Mouse (Mus musculus) lung, adult 18-20 months (tissue): ENCODE results near the gene Mmp14.
A peak's percentile ranks its signal among the peaks of the same experiment; 100 is the strongest.

Experiments used
- DNase-seq, 2 experiments: peaks; one replicate each; pipeline ENCODE4 v3.0.0; 2022; ENCODE audit warnings: mixed read lengths in 2 of 2

Mmp14 gene

DNA sequence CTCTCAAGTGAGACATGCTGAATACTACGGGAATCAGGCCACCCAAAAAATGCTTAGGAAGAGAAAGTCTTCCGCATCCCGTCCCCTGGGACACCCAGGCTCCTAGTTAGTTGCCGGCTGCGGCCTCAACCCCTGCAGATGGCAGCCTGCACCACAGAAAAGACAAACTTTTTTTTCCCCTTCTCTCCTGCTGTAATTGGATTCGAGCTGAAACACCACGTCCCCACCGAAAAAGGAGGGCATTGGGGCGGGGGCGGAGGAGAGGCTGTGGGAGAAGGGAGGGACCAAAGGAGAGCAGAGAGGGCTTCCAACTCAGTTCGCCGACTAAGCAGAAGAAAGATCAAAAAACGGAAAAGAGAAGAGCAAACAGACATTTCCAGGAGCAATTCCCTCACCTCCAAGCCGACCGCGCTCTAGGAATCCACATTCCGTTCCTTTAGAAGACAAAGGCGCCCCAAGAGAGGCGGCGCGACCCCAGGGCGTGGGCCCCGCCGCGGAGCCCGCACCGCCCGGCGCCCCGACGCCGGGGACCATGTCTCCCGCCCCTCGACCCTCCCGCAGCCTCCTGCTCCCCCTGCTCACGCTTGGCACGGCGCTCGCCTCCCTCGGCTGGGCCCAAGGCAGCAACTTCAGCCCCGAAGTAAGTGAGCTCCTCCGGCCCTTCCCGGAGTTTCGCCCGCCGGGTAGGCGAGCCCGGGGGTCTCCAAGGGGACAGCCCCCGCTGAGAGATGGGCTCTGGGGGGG lies at the start of gene Mmp14:
Mmp14 (plus strand) TSS at position 279 of the 744 bp plus-strand sequence.
- peak; percentile 67 to 79 for DNase-seq

- DNase-seq = no peak
Observed at GRCm38 (mm10) chr14:54381816-54382215, 49.6 kb upstream of the Mmp14 start.

DNA sequence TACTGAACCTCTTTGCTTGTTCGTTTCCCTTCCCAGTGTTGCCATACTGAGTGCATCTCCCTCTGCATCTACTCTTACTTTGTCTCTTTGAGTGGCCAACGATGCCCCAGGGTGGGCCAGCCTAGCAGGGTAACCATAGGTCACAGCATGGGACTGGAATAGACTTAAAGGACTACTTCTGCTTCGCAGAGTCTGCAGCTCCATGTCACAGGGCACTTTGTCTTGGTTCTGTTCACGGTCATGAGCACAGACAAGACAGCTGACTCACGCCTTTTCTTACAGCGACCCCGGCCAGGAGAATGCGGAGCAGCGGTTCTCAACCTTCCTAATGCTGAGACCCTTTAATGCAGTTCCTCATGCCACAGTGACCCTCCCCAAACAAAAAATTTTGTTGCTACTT lies 48.8 kb upstream of the Mmp14 start:
- DNase-seq = no peak

DNA sequence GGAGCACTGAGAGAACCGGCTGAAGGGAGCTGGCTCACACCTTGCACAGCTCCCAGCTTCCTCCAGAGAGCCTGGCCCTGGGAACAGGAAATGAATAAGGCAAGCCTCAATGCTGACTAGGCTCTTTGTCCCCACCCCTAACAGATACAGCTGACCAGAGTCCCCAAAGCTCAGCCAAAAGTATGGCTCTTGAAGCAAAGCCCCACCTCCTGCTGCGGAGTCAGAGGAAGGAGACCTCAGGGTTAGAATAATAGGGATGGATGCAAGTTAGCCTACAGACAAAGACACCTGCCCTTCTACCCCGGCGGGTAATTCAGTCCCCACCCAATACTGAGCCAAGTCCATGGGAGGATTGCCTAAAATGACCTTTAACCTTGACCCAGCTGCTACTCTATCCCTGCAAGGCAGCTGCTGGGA lies 48.0 kb upstream of the Mmp14 start:
- no peak for DNase-seq

DNA sequence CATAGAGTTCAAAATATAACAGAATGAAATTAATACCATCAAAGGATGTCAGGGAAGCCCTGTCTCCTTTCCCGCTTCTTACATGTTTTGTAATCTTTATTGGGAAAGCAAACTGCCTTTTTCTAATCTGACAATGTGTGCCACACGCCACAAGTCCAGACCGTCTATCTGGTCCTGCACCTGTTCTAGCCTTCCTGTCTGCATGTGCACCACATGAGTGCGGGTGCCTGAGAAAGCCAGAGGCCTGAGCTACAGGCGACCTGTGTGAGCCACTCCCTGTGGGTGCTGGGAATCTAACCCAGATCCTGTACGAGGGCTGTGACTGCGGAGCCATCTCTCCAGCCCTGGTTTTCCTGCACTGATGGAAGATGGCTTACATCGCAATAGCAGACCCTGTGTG lies 47.0 kb upstream of the Mmp14 start:
- no peak for DNase-seq

DNA sequence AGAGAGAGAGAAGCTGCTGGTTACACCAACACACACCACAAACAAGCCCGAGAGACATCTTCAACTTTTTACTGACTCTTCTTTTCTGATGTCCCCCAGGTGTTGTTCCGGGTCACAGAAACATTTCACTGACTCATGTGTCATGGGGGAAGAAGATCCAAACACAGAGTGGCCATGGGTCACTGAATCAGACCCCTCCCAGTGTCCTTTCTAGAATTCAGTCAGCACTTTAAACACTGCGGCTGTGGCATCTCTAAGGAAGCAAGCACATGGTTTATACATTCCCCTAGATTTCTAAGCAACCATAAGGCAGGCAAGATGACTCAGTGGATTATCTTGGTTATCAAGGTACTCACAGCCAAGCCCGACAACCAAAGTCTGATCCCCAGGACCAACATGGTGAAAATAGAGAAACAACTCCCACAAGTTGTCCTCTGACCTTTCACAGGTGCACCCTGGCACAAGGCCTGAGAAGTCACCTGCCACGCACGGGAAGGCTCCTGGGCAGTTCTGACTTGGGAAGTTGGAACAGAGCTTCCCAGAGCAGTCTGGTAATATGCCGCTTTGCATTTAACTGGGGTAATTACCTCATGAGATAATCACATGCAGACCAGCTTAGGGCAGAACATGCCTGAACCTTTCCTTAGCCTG lies 45.3 kb upstream of the Mmp14 start:
- DNase-seq = no peak

GRCm38 (mm10) chr14:54387546-54387945 lies 43.9 kb upstream of the Mmp14 start:
- DNase-seq = no peak

- DNase-seq = peak; percentile 31 to 59
Observed at GRCm38 (mm10) chr14:54390843-54391242, 40.6 kb upstream of the Mmp14 start.

- DNase-seq = no peak
Observed at GRCm38 (mm10) chr14:54393794-54394193, 37.6 kb upstream of the Mmp14 start.

- no peak for DNase-seq
Observed at GRCm38 (mm10) chr14:54394309-54394708, 37.1 kb upstream of the Mmp14 start.

- DNase-seq = no peak
Observed at GRCm38 (mm10) chr14:54396685-54397084, 34.7 kb upstream of the Mmp14 start.

DNA sequence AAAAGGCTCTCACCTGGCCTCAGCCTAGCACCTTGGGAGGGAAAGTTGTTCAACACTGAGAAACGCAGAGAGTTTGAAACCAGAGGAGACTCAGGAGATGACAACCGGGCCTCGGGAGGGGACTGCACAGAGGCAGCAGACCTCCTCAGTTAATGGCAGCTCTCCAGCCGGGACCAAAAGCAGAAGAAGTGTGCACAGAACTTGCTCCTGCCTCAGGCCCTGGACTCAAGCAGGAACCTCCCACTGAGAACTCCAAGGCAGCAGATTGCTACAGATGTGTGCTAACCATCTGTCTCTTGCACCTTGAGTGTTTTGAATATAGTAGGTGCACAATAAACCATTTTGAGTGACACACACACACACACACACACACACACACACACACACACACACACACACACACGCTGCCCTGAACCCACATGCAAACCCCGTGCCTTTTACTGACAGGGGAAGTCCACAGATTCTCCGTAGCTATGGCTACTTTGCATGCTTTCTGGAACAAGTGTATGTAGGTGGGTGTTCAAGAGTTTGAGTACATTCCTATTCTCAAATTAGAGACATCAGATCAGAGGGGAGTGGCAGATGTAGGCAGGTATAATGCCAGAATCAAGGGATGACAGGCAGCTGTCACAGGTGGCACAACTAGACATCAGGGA lies 33.4 kb upstream of the Mmp14 start:
- DNase-seq = no peak

DNA sequence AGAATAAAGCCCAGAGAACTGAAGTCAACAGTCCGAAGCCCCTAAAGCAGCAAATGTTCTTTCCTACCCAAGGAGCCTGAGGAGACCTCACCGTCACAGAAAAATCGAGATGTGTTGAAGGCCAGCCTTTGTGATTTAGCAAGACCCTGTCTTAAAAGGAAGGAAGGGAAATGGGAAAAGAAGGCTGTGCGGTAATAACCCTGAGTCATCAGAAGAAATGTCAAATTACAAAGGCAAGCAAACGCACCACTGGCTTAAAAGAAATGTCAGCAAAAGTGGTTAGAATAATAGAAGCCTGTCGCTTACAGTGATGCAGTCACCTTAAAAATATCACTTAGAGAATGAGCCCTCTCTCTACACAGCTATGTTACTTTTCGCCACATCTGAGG lies 32.9 kb upstream of the Mmp14 start:
- DNase-seq = no peak

- no peak for DNase-seq
Observed at GRCm38 (mm10) chr14:54398921-54399382, 32.5 kb upstream of the Mmp14 start.

DNA sequence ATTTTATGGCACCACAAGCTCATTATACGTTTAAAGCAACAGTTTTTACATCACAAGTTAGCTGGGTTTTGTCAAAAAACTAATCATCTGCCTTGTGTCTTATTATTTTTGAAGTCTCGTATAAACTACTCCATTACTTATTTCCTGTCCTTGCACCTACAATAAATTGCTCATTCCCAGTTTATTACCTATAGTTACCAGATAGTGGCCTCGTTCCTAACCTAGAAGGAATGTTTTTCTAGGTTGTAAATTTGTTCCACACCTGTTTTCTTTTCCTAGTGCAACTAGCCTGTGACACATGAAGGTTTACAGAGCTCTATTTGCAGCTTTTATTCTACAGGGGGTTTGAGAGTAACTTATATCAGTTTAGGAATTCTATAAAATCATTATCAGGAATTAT lies 29.7 kb upstream of the Mmp14 start:
- DNase-seq = no peak

GRCm38 (mm10) chr14:54408336-54409056 lies 22.9 kb upstream of the Mmp14 start:
- DNase-seq = no peak

DNA sequence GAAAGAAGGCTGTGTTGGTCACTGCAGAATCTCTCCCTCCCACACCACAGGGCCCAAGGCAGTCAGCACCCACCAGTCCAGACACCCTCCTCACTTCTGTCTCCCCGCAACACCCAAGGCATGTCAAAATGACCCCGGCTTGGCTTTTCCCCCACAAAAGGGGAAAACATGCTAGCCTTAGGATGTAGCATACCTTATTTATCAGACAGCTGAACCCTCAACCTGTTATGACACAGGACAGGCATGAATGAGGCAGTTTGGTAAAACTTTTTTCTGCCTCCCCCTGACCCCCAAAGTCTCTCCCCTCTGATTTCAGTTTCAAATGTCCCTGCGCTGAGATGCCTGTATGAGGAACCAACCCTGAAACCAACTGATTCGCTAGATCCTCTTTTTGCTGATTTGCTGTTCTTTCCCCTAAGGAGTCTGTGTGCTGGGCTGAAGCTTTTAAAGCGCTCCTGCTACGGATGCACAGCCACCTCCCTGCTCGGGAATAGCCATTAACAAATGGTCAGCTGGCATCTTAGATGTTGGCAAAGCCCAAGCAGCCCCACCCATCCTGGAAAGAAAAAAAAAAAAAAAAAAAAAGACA lies 22.3 kb upstream of the Mmp14 start:
- peak in 1 of 2 experiments; percentile 16 for DNase-seq

GRCm38 (mm10) chr14:54409980-54410810 lies 21.2 kb upstream of the Mmp14 start:
- DNase-seq = peak; percentile 59 to 66

GRCm38 (mm10) chr14:54412000-54412576 lies 19.3 kb upstream of the Mmp14 start:
- DNase-seq = no peak

DNA sequence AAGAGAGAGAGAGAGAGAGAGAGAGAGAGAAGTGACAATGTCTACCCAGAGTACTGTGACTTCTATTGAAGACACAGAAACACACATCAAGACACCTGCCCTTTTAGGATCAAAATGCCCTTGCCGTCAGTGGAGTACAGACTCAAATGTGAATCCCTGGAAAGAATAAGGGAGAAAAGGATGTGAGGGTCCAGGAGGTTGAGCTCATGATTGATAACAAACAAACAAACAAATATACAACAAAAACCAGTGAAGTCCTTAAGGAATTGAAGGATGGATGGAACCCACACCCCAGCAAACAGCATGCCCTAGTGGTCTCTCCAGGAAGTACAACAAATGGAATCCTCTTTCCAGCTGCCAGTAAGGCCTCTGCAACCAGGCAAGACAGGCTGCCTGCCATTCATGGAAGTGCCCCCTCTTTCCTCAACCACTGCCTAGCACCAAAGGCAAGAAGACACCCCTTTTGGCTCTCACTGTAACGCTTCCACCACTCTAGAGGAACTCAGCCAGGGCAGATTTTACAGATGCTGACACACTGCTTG lies 18.7 kb upstream of the Mmp14 start:
- DNase-seq = peak; percentile 50 to 71
